Mouse (Mus musculus) ES-E14 (cell line): ENCODE measurements around the gene Slc22a20. TPM values are rescaled to one million over a fixed set of nuclear protein-coding genes. Genes with fewer than 3 reads are reported as not detected.

ENCODE experiments used
- DNase-seq: peaks from one replicate; pipeline ENCODE4 v3.0.0-alpha.2; 2013; ENCODE audit warnings: low read depth, low spot score
- H3K27ac ChIP-seq: 2 replicates; pipeline ENCODE4 v1.5.1; 2012; ENCODE audit warnings: low read depth, mild to moderate bottlenecking, low read length, moderate library complexity, mixed read lengths; ENCODE audit not compliant: poor library complexity, insufficient read depth, severe bottlenecking
- H3K36me3 ChIP-seq: 2 replicates; pipeline ENCODE4 v1.6.1; 2012; ENCODE audit warnings: mild to moderate bottlenecking, low read length, moderate library complexity, mixed read lengths; ENCODE audit not compliant: control insufficient read depth, poor library complexity, insufficient read depth, severe bottlenecking
- H3K4me1 ChIP-seq, 2 experiments: fragments of 150-350 bp in 1 of 2; sonication (generic) in 1 of 2; 2 replicates each; pipeline ENCODE4 v1.6.1; 2012; ENCODE audit warnings: low read length in 2 of 2, mild to moderate bottlenecking in 1 of 2, mixed read lengths in 1 of 2; ENCODE audit not compliant: control insufficient read depth in 2 of 2, insufficient read depth in 2 of 2, poor library complexity in 1 of 2
- H3K4me3 ChIP-seq, 2 experiments: fragments of 150-350 bp in 1 of 2; sonication (generic) in 1 of 2; 2 replicates each; pipeline ENCODE4 v1.5.1; 2012; ENCODE audit warnings: low read length in 2 of 2, low read depth in 1 of 2, mild to moderate bottlenecking in 1 of 2, mixed read lengths in 1 of 2; ENCODE audit not compliant: insufficient read depth in 1 of 2, poor library complexity in 1 of 2, severe bottlenecking in 1 of 2
- H3K9ac ChIP-seq: 2 replicates; pipeline ENCODE4 v1.6.1; 2012; ENCODE audit warnings: low read depth, mild to moderate bottlenecking, low read length, mixed read lengths; ENCODE audit not compliant: poor library complexity, insufficient read depth, severe bottlenecking
- H3K9me3 ChIP-seq: fragments of 150-350 bp; sonication (generic); 2 replicates; pipeline ENCODE4 v1.6.1; 2012; ENCODE audit warnings: low read depth, mild to moderate bottlenecking, low read length; ENCODE audit not compliant: control insufficient read depth, insufficient read depth
- CHD2 ChIP-seq: IDR thresholded peaks from 2 replicates; pipeline ENCODE4 v1.6.1; 2014; ENCODE audit warnings: mild to moderate bottlenecking, low read depth, low read length, inconsistent platforms
- HCFC1 ChIP-seq: IDR thresholded peaks from 2 replicates; pipeline ENCODE4 v1.6.1; 2012; ENCODE audit warnings: low read length, inconsistent platforms, borderline replicate concordance; ENCODE audit not compliant: insufficient read depth
- MAFK ChIP-seq: IDR thresholded peaks from 2 replicates; pipeline ENCODE4 v1.6.1; 2014; ENCODE audit warnings: mild to moderate bottlenecking, low read depth, low read length, inconsistent platforms; ENCODE audit not compliant: insufficient read depth
- ZC3H11A ChIP-seq: IDR thresholded peaks from 2 replicates; pipeline ENCODE4 v1.6.1; 2012; ENCODE audit warnings: low read depth, mild to moderate bottlenecking, inconsistent platforms, low read length, borderline replicate concordance
- ZNF384 ChIP-seq: IDR thresholded peaks from 2 replicates; pipeline ENCODE4 v1.6.1; 2012; ENCODE audit warnings: low read depth, low read length, inconsistent platforms
- in situ Hi-C, 2 experiments: fragments of 600-800 bp; cut with MboI; formaldehyde crosslinking; loops; one replicate each; pipeline ENCODE4 v1.15.1; 2025; ENCODE audit warnings: low sequenced_read_pairs in 2 of 2, inconsistent platforms in 1 of 2; ENCODE audit not compliant: unreplicated experiment in 2 of 2
- total RNA-seq: library from RNA; depleted of rRNA; stranded (reverse); fragments of 300-350 nt; gene quantifications from 2 replicates; pipeline ENCODE4 v1.2.3, GENCODE M21; 2012

The Slc22a20 gene
- total RNA-seq, 1 experiment: 0.54 TPM

GRCm38 (mm10) chr19:5927026-5927425, 58.9 kb downstream of the Slc22a20 start:
- in situ Hi-C loops: no loop called here
- TF ChIP-seq CHD2: no peak
- no peak for TF ChIP-seq ZC3H11A
- TF ChIP-seq HCFC1: no peak
- no peak for TF ChIP-seq ZNF384
- TF ChIP-seq MAFK: no peak
- Histone ChIP-seq H3K9ac (no peak overlapping the region), H3K4me3 (no peak overlapping the region), H3K9me3 (no peaks in the 10 kb centered on the region), H3K27ac (no peak overlapping the region), H3K4me1 (peaks cover 4 to 7% of the 10 kb centered on the region in 2 experiments; a peak in 2 of 4 replicates), H3K36me3 (no peaks in the 10 kb centered on the region)
- DNase-seq: no peak

- in situ Hi-C loops: no loop called here
- no peak overlapping the region for H3K27ac ChIP-seq
- H3K4me3 ChIP-seq: peak overlapping the region in 1 of 2 experiments; percentile 86; a peak in 2 of 4 replicates
Observed at GRCm38 (mm10) chr19:5925311-5925855, 60.6 kb downstream of the Slc22a20 start.

GRCm38 (mm10) chr19:5924713-5925093, 61.2 kb downstream of the Slc22a20 start, which contains the start of gene Cdc42ep2:
TSS of gene Cdc42ep2 (minus strand) at chr19:5924816.
- Histone ChIP-seq H3K4me3 (peak within 1 kb of the TSS; percentile 39 to 86), H3K36me3 (no peaks in the 10 kb centered on the region), H3K27ac (no peak within 1 kb of the TSS), H3K4me1 (peaks cover 7% of the 10 kb centered on the region in 2 experiments; a peak in 2 of 4 replicates), H3K9me3 (no peaks in the 10 kb centered on the region), H3K9ac (peak within 1 kb of the TSS; percentile 16; the same call in 1 of the 2 replicates)
- TF ChIP-seq MAFK: no peak
- no peak for TF ChIP-seq ZC3H11A
- no peak for TF ChIP-seq HCFC1
- no peak for TF ChIP-seq ZNF384
- no peak for TF ChIP-seq CHD2
- DNase-seq: peak; percentile 97
- in situ Hi-C loops: no loop called here

More at GRCm38 (mm10) chr19:5925311-5925855, 60.6 kb downstream of the Slc22a20 start:
- Histone ChIP-seq H3K4me1 (peaks cover 7% of the 10 kb centered on the region in 2 experiments; a peak in 2 of 4 replicates), H3K9ac (no peak overlapping the region; the same call in 1 of the 2 replicates), H3K9me3 (no peaks in the 10 kb centered on the region), H3K36me3 (no peaks in the 10 kb centered on the region)
- TF ChIP-seq HCFC1 (no peak), MAFK (no peak), ZNF384 (no peak), CHD2 (no peak), ZC3H11A (no peak)
- DNase-seq: no peak

- peak overlapping the region; percentile 16; the same call in 1 of the 2 replicates for H3K9ac ChIP-seq
- DNase-seq: peak; percentile 82
- H3K4me3 ChIP-seq: peak overlapping the region; percentile 39 to 86
- peaks cover 7% of the 10 kb centered on the region in 2 experiments; a peak in 2 of 4 replicates for H3K4me1 ChIP-seq
- H3K36me3 ChIP-seq: no peaks in the 10 kb centered on the region
- in situ Hi-C loops: no loop called here
- no peak overlapping the region for H3K27ac ChIP-seq
- H3K9me3 ChIP-seq: no peaks in the 10 kb centered on the region
- TF ChIP-seq CHD2: no peak
- no peak for TF ChIP-seq ZNF384
- TF ChIP-seq ZC3H11A: peak; percentile 53; the same call in 1 of the 2 replicates
- no peak for TF ChIP-seq HCFC1
- TF ChIP-seq MAFK: no peak
Observed at GRCm38 (mm10) chr19:5923990-5924712, 61.8 kb downstream of the Slc22a20 start.
